ENCODE assay signal across 8 mouse cellular contexts in the genomic region with DNA sequence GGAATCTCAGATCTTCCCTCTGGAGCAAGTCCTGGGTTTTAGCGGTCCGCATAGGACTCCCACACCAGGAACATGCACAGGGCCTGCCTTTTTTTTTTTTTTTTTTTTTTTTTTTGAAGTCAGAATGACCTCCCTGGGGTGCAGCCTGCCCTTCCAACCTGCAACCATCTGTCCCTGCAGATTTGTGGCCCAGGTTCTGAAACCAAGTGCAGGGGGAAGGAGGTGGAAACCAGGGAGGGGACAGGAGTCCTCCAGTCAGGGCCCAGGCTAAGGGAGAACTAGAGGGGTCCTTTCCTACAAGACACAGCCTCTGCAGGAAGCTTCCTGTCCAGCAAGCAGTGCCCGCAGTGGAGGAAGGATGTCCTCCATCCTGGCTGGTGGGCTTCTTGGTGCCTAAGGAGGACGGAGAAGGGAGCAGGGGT. TPM values are rescaled to one million over a fixed set of nuclear protein-coding genes. Genes with fewer than 3 reads are reported as not detected.
DNase-seq lines count a peak whose midpoint lies in the region; ATAC-seq and TF ChIP-seq lines count a peak whose summit lies in the region.

No protein-coding gene starts in this region.

- TF ChIP-seq EP300 in stomach, postnatal 0 days (optimal IDR thresholded peaks at IDR 0.05) = no peak

- DNase-seq in left cerebral cortex, adult 2 months (ENCODE audit: extremely low spot score in 1 of 2, low spot score in 2 of 2) = no peak
- DNase-seq in left cerebral cortex, postnatal 4 days = no peak
- DNase-seq in stomach, postnatal 0 days (ENCODE audit: low spot score) = no peak
- DNase-seq in layer of hippocampus, adult 18-20 months (ENCODE audit: low spot score in 2 of 2) = no peak
- no peak for DNase-seq in adrenal gland, adult 18-20 months (ENCODE audit: low spot score in 2 of 2)

- H3K27ac ChIP-seq in left cerebral cortex, adult 2 months = peak overlapping the region; percentile 94
- H3K27ac ChIP-seq in brown adipose tissue, adult 24 weeks (replicated peaks; ENCODE audit: low read depth, low read length) = peak overlapping the region; percentile 15
- peak overlapping the region; percentile 83 for H3K27ac ChIP-seq in forebrain, embryonic 15.5 days (replicated peaks)
- 0 out of 2 replicates have a peak overlapping the region, but pooled peaks have one; percentile 22 for H3K27ac ChIP-seq in limb, embryonic 15.5 days
- 0 out of 2 replicates have a peak overlapping the region, but pooled peaks have one; percentile 18 for H3K27ac ChIP-seq in stomach, postnatal 0 days (replicated peaks)

- H3K4me1 ChIP-seq in brown adipose tissue, adult 24 weeks (ENCODE audit: control insufficient read depth, insufficient read depth, insufficient read length, low read length) = peaks cover 12% of the 10 kb centered on the region
- H3K4me1 ChIP-seq in forebrain, embryonic 15.5 days = peaks cover 48% of the 10 kb centered on the region
- peaks cover 26% of the 10 kb centered on the region for H3K4me1 ChIP-seq in limb, embryonic 15.5 days
- peaks cover 9% of the 10 kb centered on the region for H3K4me1 ChIP-seq in stomach, postnatal 0 days (replicated peaks; ENCODE audit: control insufficient read depth, insufficient read depth)

- no peaks in the 10 kb centered on the region for H3K27me3 ChIP-seq in forebrain, embryonic 15.5 days
- H3K27me3 ChIP-seq in limb, embryonic 15.5 days = no peaks in the 10 kb centered on the region
- H3K27me3 ChIP-seq in stomach, postnatal 0 days (ENCODE audit: control insufficient read depth, insufficient read depth, low read length) = no peaks in the 10 kb centered on the region

- H3K9me3 ChIP-seq in forebrain, embryonic 15.5 days = no peaks in the 10 kb centered on the region
- no peaks in the 10 kb centered on the region for H3K9me3 ChIP-seq in limb, embryonic 15.5 days
- no peaks in the 10 kb centered on the region for H3K9me3 ChIP-seq in stomach, postnatal 0 days (ENCODE audit: control insufficient read depth, low read length)

- peak overlapping the region; percentile 78 for H3K4me2 ChIP-seq in forebrain, embryonic 15.5 days (replicated peaks)
- peak overlapping the region; percentile 86 for H3K4me2 ChIP-seq in limb, embryonic 15.5 days
- peak overlapping the region; percentile 73 for H3K4me2 ChIP-seq in stomach, postnatal 0 days (replicated peaks; ENCODE audit: low read depth)

- intact Hi-C loops in left cerebral cortex, adult 2 months (cut with DNase I) = loop anchor here (2.0 to 10.0 kb wide), 2 partner anchors 78 to 228 kb away; a partner anchor contains a TSS
- intact Hi-C loops in left cerebral cortex, postnatal 4 days (cut with DNase I) = loop anchor here (5.0 to 10.0 kb wide), 2 partner anchors 80 to 172 kb away; a partner anchor contains a TSS

- 15% methylated on average over 4 of the region's 4 CpGs for WGBS in forebrain, embryonic 15.5 days
- WGBS in limb, embryonic 15.5 days = 9% methylated on average over 4 of the region's 4 CpGs
- 27% methylated on average over 4 of the region's 4 CpGs for WGBS in stomach, postnatal 0 days

- TF ChIP-seq CTCF in left cerebral cortex, adult 2 months (IDR thresholded peaks at IDR 0.05) = no peak
- TF ChIP-seq CTCF in stomach, postnatal 0 days (IDR thresholded peaks at IDR 0.05; ENCODE audit: low read depth) = no peak

- no peak for ATAC-seq in forebrain, embryonic 15.5 days (replicated peaks)
- no peak for ATAC-seq in limb, embryonic 15.5 days (ENCODE audit: insufficient number of reproducible peaks, low FRiP score, low TSS enrichment, low read depth)
- ATAC-seq in stomach, postnatal 0 days (ENCODE audit: low FRiP score, low TSS enrichment) = no peak

- H3K4me3 ChIP-seq in left cerebral cortex, adult 2 months = peak overlapping the region; percentile 68
- H3K4me3 ChIP-seq in brown adipose tissue, adult 24 weeks (ENCODE audit: insufficient read depth, low read depth, low read length) = peak overlapping the region; percentile 99
- peak overlapping the region; percentile 95 for H3K4me3 ChIP-seq in forebrain, embryonic 15.5 days
- peak overlapping the region; percentile 93 for H3K4me3 ChIP-seq in limb, embryonic 15.5 days
- H3K4me3 ChIP-seq in stomach, postnatal 0 days (ENCODE audit: low read depth, low read length) = peak overlapping the region; percentile 80

- H3K36me3 ChIP-seq in forebrain, embryonic 15.5 days = peaks cover 15% of the 10 kb centered on the region
- peaks cover 22% of the 10 kb centered on the region for H3K36me3 ChIP-seq in limb, embryonic 15.5 days
- H3K36me3 ChIP-seq in stomach, postnatal 0 days (ENCODE audit: control insufficient read depth, insufficient read depth, low read length) = peaks cover 3% of the 10 kb centered on the region; the same call in 1 of the 2 replicates

- H3K9ac ChIP-seq in forebrain, embryonic 15.5 days (replicated peaks) = peak overlapping the region; percentile 96
- H3K9ac ChIP-seq in limb, embryonic 15.5 days = peak overlapping the region; percentile 93; the same call in 1 of the 2 replicates
- H3K9ac ChIP-seq in stomach, postnatal 0 days (ENCODE audit: low read length) = peak overlapping the region; percentile 77

RNA-seq across cellular contexts. Expression of a gene that starts 0.8 kb away (rescaled TPM):
- total RNA-seq in left cerebral cortex, adult 2 months (2021) = 100 to 1,000 TPM; 151 to 165 TPM
- total RNA-seq in left cerebral cortex, postnatal 4 days (2021) = 100 to 1,000 TPM; 167 to 168 TPM
- 11.1 and 15.2 TPM in 2 replicates for polyA plus RNA-seq in brown adipose tissue, adult 24 weeks (2012; ENCODE audit: insufficient read depth, insufficient read length, missing spikeins)
- polyA plus RNA-seq in forebrain, embryonic 15.5 days (2015; fragmentation: Nextera tagmentation; extraction: Ambion mirVana) = 69.4 and 72.3 TPM in 2 replicates
- polyA plus RNA-seq in limb, embryonic 15.5 days (2015; fragmentation: Nextera tagmentation; extraction: Ambion mirVana) = 38.9 and 39.7 TPM in 2 replicates
- polyA plus RNA-seq in stomach, postnatal 0 days (2015; fragmentation: Nextera tagmentation; extraction: Ambion mirVana) = 14.5 TPM in 2 replicates
- 100 to 1,000 TPM; 122 to 136 TPM for total RNA-seq in layer of hippocampus, adult 18-20 months (2021)
- total RNA-seq in adrenal gland, adult 18-20 months (2021) = 10 to 100 TPM; 25.0 to 31.6 TPM

RNA-seq across cellular contexts. Expression of a gene that starts 7.3 kb away (rescaled TPM):
- 10 to 100 TPM; 67.8 to 76.8 TPM for total RNA-seq in left cerebral cortex, adult 2 months (2021)
- 10 to 100 TPM; 63.7 to 70.1 TPM for total RNA-seq in left cerebral cortex, postnatal 4 days (2021)
- 161 and 175 TPM in 2 replicates for polyA plus RNA-seq in brown adipose tissue, adult 24 weeks (2012; ENCODE audit: insufficient read depth, insufficient read length, missing spikeins)
- polyA plus RNA-seq in forebrain, embryonic 15.5 days (2015; fragmentation: Nextera tagmentation; extraction: Ambion mirVana) = 135 and 139 TPM in 2 replicates
- polyA plus RNA-seq in limb, embryonic 15.5 days (2015; fragmentation: Nextera tagmentation; extraction: Ambion mirVana) = 185 and 190 TPM in 2 replicates
- 184 and 204 TPM in 2 replicates for polyA plus RNA-seq in stomach, postnatal 0 days (2015; fragmentation: Nextera tagmentation; extraction: Ambion mirVana)
- 10 to 100 TPM; 69.2 to 73.6 TPM for total RNA-seq in layer of hippocampus, adult 18-20 months (2021)
- total RNA-seq in adrenal gland, adult 18-20 months (2021) = 10 to 100 TPM; 83.2 to 98.0 TPM

RNA-seq across cellular contexts. Expression of a gene that starts 7.7 kb away (rescaled TPM):
- total RNA-seq in left cerebral cortex, adult 2 months (2021) = 100 to 1,000 TPM in 1 of 2 experiments, 10 to 100 TPM in 1; 93.3 to 109 TPM
- total RNA-seq in left cerebral cortex, postnatal 4 days (2021) = 10 to 100 TPM; 77.0 to 77.8 TPM
- 25.8 and 26.9 TPM in 2 replicates for polyA plus RNA-seq in brown adipose tissue, adult 24 weeks (2012; ENCODE audit: insufficient read depth, insufficient read length, missing spikeins)
- 80.6 and 85.6 TPM in 2 replicates for polyA plus RNA-seq in forebrain, embryonic 15.5 days (2015; fragmentation: Nextera tagmentation; extraction: Ambion mirVana)
- 95.8 and 97.8 TPM in 2 replicates for polyA plus RNA-seq in limb, embryonic 15.5 days (2015; fragmentation: Nextera tagmentation; extraction: Ambion mirVana)
- polyA plus RNA-seq in stomach, postnatal 0 days (2015; fragmentation: Nextera tagmentation; extraction: Ambion mirVana) = 53.0 and 53.2 TPM in 2 replicates
- 100 to 1,000 TPM; 101 to 110 TPM for total RNA-seq in layer of hippocampus, adult 18-20 months (2021)
- 10 to 100 TPM; 54.7 to 57.4 TPM for total RNA-seq in adrenal gland, adult 18-20 months (2021)

RNA-seq across cellular contexts. Expression of a gene that starts 7.8 kb away (rescaled TPM):
- 10 to 100 TPM; 11.4 to 18.8 TPM for total RNA-seq in left cerebral cortex, adult 2 months (2021)
- total RNA-seq in left cerebral cortex, postnatal 4 days (2021) = 1 to 10 TPM; 8.9 to 9.1 TPM
- polyA plus RNA-seq in brown adipose tissue, adult 24 weeks (2012; ENCODE audit: insufficient read depth, insufficient read length, missing spikeins) = 3.1 and 6.7 TPM in 2 replicates
- 6.9 and 14.7 TPM in 2 replicates for polyA plus RNA-seq in forebrain, embryonic 15.5 days (2015; fragmentation: Nextera tagmentation; extraction: Ambion mirVana)
- polyA plus RNA-seq in limb, embryonic 15.5 days (2015; fragmentation: Nextera tagmentation; extraction: Ambion mirVana) = 30.4 and 34.7 TPM in 2 replicates
- polyA plus RNA-seq in stomach, postnatal 0 days (2015; fragmentation: Nextera tagmentation; extraction: Ambion mirVana) = 42.7 and 45.1 TPM in 2 replicates
- total RNA-seq in layer of hippocampus, adult 18-20 months (2021) = 10 to 100 TPM in 1 of 2 experiments, 1 to 10 TPM in 1; 7.7 to 16.5 TPM
- total RNA-seq in adrenal gland, adult 18-20 months (2021) = 1 to 10 TPM; 5.1 to 7.2 TPM

RNA-seq across cellular contexts. Expression of a gene that starts 18.1 kb away (rescaled TPM):
- 1 to 10 TPM; 7.1 to 7.6 TPM for total RNA-seq in left cerebral cortex, adult 2 months (2021)
- 1 to 10 TPM; 4.1 to 4.8 TPM for total RNA-seq in left cerebral cortex, postnatal 4 days (2021)
- 1.6 and 1.9 TPM in 2 replicates for polyA plus RNA-seq in brown adipose tissue, adult 24 weeks (2012; ENCODE audit: insufficient read depth, insufficient read length, missing spikeins)
- polyA plus RNA-seq in forebrain, embryonic 15.5 days (2015; fragmentation: Nextera tagmentation; extraction: Ambion mirVana) = 0.42 and 0.86 TPM in 2 replicates
- polyA plus RNA-seq in limb, embryonic 15.5 days (2015; fragmentation: Nextera tagmentation; extraction: Ambion mirVana) = 0.88 and 1.4 TPM in 2 replicates
- 0.07 and 0.19 TPM in 2 replicates for polyA plus RNA-seq in stomach, postnatal 0 days (2015; fragmentation: Nextera tagmentation; extraction: Ambion mirVana)
- 1 to 10 TPM; 3.9 to 7.0 TPM for total RNA-seq in layer of hippocampus, adult 18-20 months (2021)
- 1 to 10 TPM; 2.3 to 2.9 TPM for total RNA-seq in adrenal gland, adult 18-20 months (2021)

Comparison
In these comparisons a context has a peak if more than half of its experiments do, and no peak if none do; other contexts are left out.
1. H3K27ac ChIP-seq: peak in every context shown above with its lines; median percentile 94 in left cerebral cortex, adult 2 months; 83 in forebrain, embryonic 15.5 days; 22 in limb, embryonic 15.5 days; 18 in stomach, postnatal 0 days; 15 in brown adipose tissue, adult 24 weeks.